Mouse (Mus musculus) testis, adult 2 months (tissue): ENCODE measurements at regions not wholly inside any gene's neighbourhood (a gene's known extent, or its start where the extent isn't known, plus 50 kb on each side); places are given as distances from the start of the nearest gene placed in this dataset.

Experiments
- CTCF ChIP-seq: fragments of 200-500 bp; IDR thresholded peaks from 2 replicates; pipeline ENCODE4 v1.5.1; 2012; ENCODE audit warnings: low read depth, mild to moderate bottlenecking, inconsistent platforms, low read length, moderate library complexity; ENCODE audit not compliant: control insufficient read depth, insufficient read depth, insufficient replicate concordance
- POLR2A ChIP-seq: fragments of 200-500 bp; IDR thresholded peaks from 2 replicates; pipeline ENCODE4 v1.6.1; 2012; ENCODE audit warnings: low read depth, mild to moderate bottlenecking, inconsistent platforms, low read length, moderate library complexity; ENCODE audit not compliant: control insufficient read depth

DNA sequence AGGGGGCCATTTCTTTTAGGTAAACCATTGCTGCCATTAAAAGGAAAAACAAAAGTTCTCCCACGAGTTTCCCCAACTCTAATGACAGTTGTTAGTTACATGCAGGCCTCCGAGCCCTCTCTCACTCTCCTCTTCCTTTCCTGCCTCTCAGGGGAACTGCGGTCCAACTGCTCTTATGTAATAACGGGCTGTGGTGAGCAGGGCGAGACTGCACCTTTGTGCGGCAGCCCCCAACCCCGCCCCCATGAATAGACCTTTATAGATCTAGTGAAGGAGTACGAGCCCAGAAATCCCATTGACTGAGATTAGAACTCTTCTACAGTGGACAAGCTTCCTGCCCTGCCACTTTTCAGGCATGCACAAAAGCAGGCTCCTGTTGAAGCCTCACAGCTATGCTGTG, 81.8 kb upstream of the Pcgf5 start:
- TF ChIP-seq CTCF (no peak), POLR2A (no peak)
